Mouse (Mus musculus) myocyte (in vitro differentiated cells): ENCODE measurements around the gene Ftsj3. TPM values are rescaled to one million over a fixed set of nuclear protein-coding genes. Genes with fewer than 3 reads are reported as not detected.
A peak's percentile ranks its signal among the peaks of the same experiment; 100 is the strongest.
"Not testable (repeated sequence)": the region's sequence is repeated elsewhere in the genome, so short reads cannot be mapped to it uniquely, and the experiment has no call there.

Source experiments
- H3K27me3 ChIP-seq: one replicate; pipeline ENCODE4 v1.6.1; 2011; ENCODE audit not compliant: control insufficient read depth, insufficient read depth, insufficient read length
- H3K36me3 ChIP-seq: one replicate; pipeline ENCODE4 v1.6.1; 2011; ENCODE audit not compliant: control insufficient read depth, insufficient read depth
- H3K4me2 ChIP-seq: one replicate; pipeline ENCODE4 v1.6.1; 2011; ENCODE audit warnings: low read depth, control low read depth
- H3K4me3 ChIP-seq: one replicate; pipeline ENCODE4 v1.5.1; 2011; ENCODE audit warnings: mild to moderate bottlenecking, control low read depth, moderate library complexity
- H3K79me2 ChIP-seq: one replicate; pipeline ENCODE4 v1.6.1; 2011; ENCODE audit not compliant: control insufficient read depth, insufficient read depth
- H3ac ChIP-seq: one replicate; pipeline ENCODE4 v1.6.1; 2011; ENCODE audit not compliant: control insufficient read depth, insufficient read length
- CEBPB ChIP-seq: IDR thresholded peaks from 2 replicates; pipeline ENCODE4 v1.6.1; 2011; ENCODE audit warnings: mild to moderate bottlenecking, moderate library complexity; ENCODE audit not compliant: poor library complexity, insufficient read depth, severe bottlenecking
- E2F4 ChIP-seq: IDR thresholded peaks from one replicate; pipeline ENCODE4 v1.6.1; 2011; ENCODE audit warnings: mild to moderate bottlenecking, control low read depth, moderate library complexity; ENCODE audit not compliant: insufficient read depth
- MAX ChIP-seq: IDR thresholded peaks from one replicate; pipeline ENCODE4 v1.6.1; 2011; ENCODE audit warnings: low read depth, mild to moderate bottlenecking, control low read depth
- MYOD1 ChIP-seq, 3 experiments: IDR thresholded peaks; one replicate each; pipeline ENCODE4 v1.6.1; 2011; ENCODE audit warnings: control low read depth in 2 of 3, low read depth in 2 of 3, mild to moderate bottlenecking in 2 of 3, moderate library complexity in 1 of 3; ENCODE audit not compliant: insufficient read length in 2 of 3, control insufficient read depth in 1 of 3
- MYOG ChIP-seq, 3 experiments: IDR thresholded peaks; one replicate each; pipeline ENCODE4 v1.6.1; 2011; ENCODE audit warnings: control low read depth in 2 of 3, low read depth in 2 of 3, mild to moderate bottlenecking in 2 of 3; ENCODE audit not compliant: insufficient read length in 2 of 3, control insufficient read depth in 1 of 3, insufficient read depth in 1 of 3
- POLR2A ChIP-seq: IDR thresholded peaks from one replicate; pipeline ENCODE4 v1.6.1; 2011; ENCODE audit warnings: low read depth, mild to moderate bottlenecking, control low read depth, moderate library complexity; ENCODE audit not compliant: insufficient read length
- POLR2AphosphoS2 ChIP-seq: IDR thresholded peaks from one replicate; pipeline ENCODE4 v1.6.1; 2011; ENCODE audit warnings: low read depth, control low read depth; ENCODE audit not compliant: insufficient read length
- REST ChIP-seq: IDR thresholded peaks from one replicate; pipeline ENCODE4 v1.6.1; 2011; ENCODE audit warnings: mild to moderate bottlenecking, control low read depth, moderate library complexity; ENCODE audit not compliant: insufficient read depth, insufficient read length
- SRF ChIP-seq: IDR thresholded peaks from one replicate; pipeline ENCODE4 v1.6.1; 2011; ENCODE audit warnings: low read depth; ENCODE audit not compliant: control insufficient read depth, insufficient read length
- TCF12 ChIP-seq: IDR thresholded peaks from one replicate; pipeline ENCODE4 v1.6.1; 2011; ENCODE audit warnings: mild to moderate bottlenecking, control low read depth; ENCODE audit not compliant: poor library complexity, insufficient read depth, severe bottlenecking
- TCF3 ChIP-seq: IDR thresholded peaks from one replicate; pipeline ENCODE4 v1.6.1; 2011; ENCODE audit warnings: low read depth, control low read depth; ENCODE audit not compliant: insufficient read length
- USF1 ChIP-seq: IDR thresholded peaks from one replicate; pipeline ENCODE4 v1.6.1; 2011; ENCODE audit warnings: low read depth, mild to moderate bottlenecking, control low read depth, moderate library complexity
- polyA plus RNA-seq: library from polyadenylated mRNA; unstranded; fragments of >200 nt; fragmentation: generic; extraction: Trizol; gene quantifications from one replicate; pipeline ENCODE4 v1.2.1, GENCODE M21; 2012; ENCODE audit warnings: missing spikeins

The Ftsj3 gene
- polyA plus RNA-seq, 1 experiment = 36.1 TPM

DNA sequence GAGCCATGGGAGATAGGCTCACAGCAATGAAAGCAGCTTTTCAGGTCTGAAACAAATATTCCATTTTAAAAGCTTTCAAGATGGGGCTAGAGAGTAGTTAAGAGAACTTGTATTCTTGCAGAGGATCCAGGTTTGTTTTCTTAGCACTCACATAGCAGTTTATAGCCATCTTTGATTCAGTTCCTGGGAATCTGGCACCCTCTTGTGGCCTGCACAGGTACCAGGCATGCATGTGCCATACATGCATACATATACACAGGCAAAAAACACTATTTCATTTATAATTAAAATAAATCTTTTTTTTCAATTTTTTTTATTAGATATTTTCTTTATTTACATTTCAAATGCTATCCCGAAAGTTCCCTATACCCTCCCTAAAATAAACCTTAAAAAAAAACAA is 9.0 kb downstream of the Ftsj3 start:
- Histone ChIP-seq H3K36me3 (peaks cover 95% of the 10 kb centered on the region), H3K4me3 (no peak overlapping the region), H3K4me2 (no peak overlapping the region), H3K79me2 (no peaks in the 10 kb centered on the region), H3ac (no peak overlapping the region), H3K27me3 (no peaks in the 10 kb centered on the region)
- TF ChIP-seq TCF3 (no peak), TCF12 (no peak)

DNA sequence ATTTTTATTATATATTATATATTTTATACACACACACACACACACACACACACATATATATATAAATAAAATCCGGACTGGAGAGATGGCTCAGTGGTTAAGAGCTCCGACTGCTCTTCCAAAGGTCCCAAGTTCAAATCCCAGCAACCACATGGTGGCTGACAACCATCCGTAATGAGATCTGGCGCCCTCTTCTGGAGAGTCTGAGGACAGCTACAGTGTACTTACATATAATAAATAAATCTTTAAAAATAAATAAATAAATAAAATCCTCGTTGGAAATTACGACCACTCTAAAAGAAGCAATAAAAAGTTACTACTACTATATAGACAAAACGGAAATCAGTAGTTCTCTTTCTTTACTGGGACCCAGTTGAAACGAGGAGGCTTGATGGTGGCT is 21.9 kb downstream of the Ftsj3 start:
- H3K4me2 ChIP-seq, H3K4me3 ChIP-seq, H3K27me3 ChIP-seq, H3ac ChIP-seq, H3K79me2 ChIP-seq: not testable (repeated sequence)
- H3K36me3 ChIP-seq = peaks cover 58% of the 10 kb centered on the region

DNA sequence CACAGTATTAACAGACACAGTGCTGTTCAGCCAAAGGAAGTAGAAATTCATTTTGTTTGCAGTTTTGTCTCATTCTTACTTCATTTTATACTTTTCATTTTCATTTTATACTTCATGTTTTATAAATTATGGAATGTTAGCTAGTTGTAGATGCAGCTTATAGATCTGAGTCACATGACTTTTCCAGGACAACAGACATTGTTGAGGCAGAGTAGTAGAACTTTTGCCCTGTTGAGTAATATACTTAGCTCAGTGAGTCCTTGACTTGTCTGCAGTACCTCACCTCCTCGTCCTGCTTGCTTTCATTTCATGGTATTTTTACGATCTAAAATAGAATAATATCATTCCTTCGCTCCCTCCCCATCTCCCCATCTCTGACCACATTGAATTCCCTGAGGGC is 35.3 kb downstream of the Ftsj3 start:
- Histone ChIP-seq H3K4me3 (no peak overlapping the region), H3K27me3 (no peaks in the 10 kb centered on the region), H3ac (no peak overlapping the region), H3K36me3 (peaks cover 4% of the 10 kb centered on the region), H3K79me2 (peaks cover 90% of the 10 kb centered on the region), H3K4me2 (no peak overlapping the region)
- TF ChIP-seq E2F4 = no peak
- TF ChIP-seq CEBPB = no peak
- TF ChIP-seq MYOD1 (IDR thresholded peaks at IDR 0.05; ENCODE audit: control insufficient read depth in 1 of 3, insufficient read length in 2 of 3, low read depth in 2 of 3) = no peak
- TF ChIP-seq POLR2AphosphoS2 = no peak
- TF ChIP-seq REST = no peak
- TF ChIP-seq TCF3 = no peak
- no peak for TF ChIP-seq MAX
- no peak for TF ChIP-seq USF1
- TF ChIP-seq POLR2A = no peak
- TF ChIP-seq TCF12 = no peak
- TF ChIP-seq SRF = no peak
- TF ChIP-seq MYOG (IDR thresholded peaks at IDR 0.05; ENCODE audit: control insufficient read depth in 1 of 3, insufficient read depth in 1 of 3, insufficient read length in 2 of 3, low read depth in 2 of 3) = no peak

DNA sequence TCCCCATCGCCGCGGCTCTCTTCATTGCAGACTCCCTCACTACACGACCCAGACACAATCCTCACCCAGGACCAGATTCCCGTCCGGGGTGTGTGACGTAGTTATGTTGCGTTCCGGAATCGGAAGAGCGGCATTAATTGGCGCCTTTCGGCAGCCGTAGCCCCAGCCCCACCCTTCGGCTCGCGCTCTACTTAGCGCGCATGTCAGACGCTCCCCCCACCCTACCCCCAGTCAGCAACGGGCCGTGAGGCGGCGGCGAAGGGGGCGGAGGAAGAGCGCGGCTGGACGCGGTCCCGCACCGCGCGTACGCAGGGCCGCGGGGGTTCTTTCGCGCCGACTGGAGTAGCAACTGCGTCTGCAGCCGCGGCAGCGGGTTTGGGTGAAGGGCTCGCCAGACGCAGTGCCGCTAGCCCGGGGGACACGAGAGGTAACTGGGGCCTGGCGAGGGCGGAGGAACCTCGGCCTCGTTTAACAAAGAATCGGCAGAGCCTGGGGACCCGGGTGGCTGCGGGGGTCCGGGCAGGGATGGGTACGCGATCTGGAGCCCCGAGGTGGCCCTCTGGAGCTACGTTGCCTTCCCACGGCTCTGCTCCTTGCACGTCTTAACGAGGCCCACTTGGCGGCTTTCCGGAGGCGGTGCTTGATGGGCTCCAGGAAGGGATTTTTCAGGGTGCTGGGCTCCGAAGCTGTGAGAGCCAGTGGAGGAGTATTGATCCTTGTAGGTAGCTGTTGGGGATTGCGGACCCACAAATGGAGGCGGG is 39.0 kb downstream of the Ftsj3 start, which contains the start of gene Ddx42:
TSS of gene Ddx42 (plus strand) at position 197 of the 761 bp plus-strand sequence.
- Histone ChIP-seq H3K4me2 (peak within 1 kb of the TSS; percentile 90), H3K27me3 (no peaks in the 10 kb centered on the region), H3K79me2 (peaks cover 89% of the 10 kb centered on the region), H3K36me3 (peaks cover 10% of the 10 kb centered on the region), H3ac (peak within 1 kb of the TSS; percentile 97), H3K4me3 (peak within 1 kb of the TSS; percentile 81)
- peak; percentile 89 for TF ChIP-seq POLR2AphosphoS2
- TF ChIP-seq E2F4 = peak; percentile 25
- no peak for TF ChIP-seq TCF3
- TF ChIP-seq POLR2A = peak; percentile 87

DNA sequence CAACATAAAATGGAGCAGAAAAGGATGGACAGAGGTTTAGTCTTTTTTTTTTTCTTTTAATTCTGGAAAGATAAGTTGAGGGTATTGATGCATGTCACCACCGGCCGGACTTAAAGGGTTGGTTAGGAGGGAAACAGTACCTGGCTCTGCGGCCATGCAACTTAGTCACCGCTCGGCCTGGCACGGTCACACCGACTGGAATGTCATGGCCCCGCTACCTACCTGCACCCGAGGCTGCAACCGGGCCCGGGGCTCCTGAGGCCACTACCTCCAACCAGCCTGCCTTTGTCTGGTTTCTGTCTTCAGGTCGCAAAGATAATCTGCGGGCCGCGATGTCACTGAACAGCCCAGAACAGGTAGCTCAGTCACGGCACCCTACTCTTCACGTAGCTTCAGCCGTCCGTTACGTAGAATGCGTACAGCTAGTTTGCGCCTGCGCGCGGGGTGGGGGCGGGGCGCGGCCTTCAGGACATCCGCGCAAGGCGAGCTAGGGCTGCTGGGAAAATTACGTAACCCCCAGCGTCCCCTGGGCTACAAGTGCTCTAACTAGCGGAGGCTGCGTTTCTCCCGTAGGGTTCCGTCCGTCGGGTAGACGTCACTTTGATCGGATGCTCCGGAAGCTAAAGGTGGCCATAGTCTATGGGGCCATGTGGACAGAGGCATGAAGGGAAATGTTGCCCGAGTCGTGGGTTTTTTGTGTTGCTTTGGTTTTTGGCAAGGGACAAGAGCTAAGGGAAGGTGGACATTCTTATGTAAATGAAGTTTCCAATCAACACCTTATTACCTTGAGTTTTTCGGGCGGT is 39.8 kb downstream of the Ftsj3 start, which contains the start of gene Ccdc47:
TSS of gene Ccdc47 (minus strand) at position 418 of the 803 bp plus-strand sequence.
- H3K27me3 ChIP-seq = no peaks in the 10 kb centered on the region
- H3ac ChIP-seq = peak within 1 kb of the TSS; percentile 97
- TF ChIP-seq MYOG (IDR thresholded peaks at IDR 0.05; ENCODE audit: control insufficient read depth in 1 of 3, insufficient read depth in 1 of 3, insufficient read length in 2 of 3, low read depth in 2 of 3) = peak in 1 of 3 experiments; percentile 11
- peak; percentile 93 for TF ChIP-seq POLR2AphosphoS2
- TF ChIP-seq SRF = no peak
- TF ChIP-seq CEBPB = peak; percentile 87
- TF ChIP-seq REST = no peak
- TF ChIP-seq TCF3 = no peak
- TF ChIP-seq E2F4 = no peak
- TF ChIP-seq MAX = peak; percentile 78
- peak in 1 of 3 experiments; percentile 40 for TF ChIP-seq MYOD1 (IDR thresholded peaks at IDR 0.05; ENCODE audit: control insufficient read depth in 1 of 3, insufficient read length in 2 of 3, low read depth in 2 of 3)
- TF ChIP-seq POLR2A = peak; percentile 79
- peak; percentile 44 for TF ChIP-seq USF1
- no peak for TF ChIP-seq TCF12
- peak within 1 kb of the TSS; percentile 90 for H3K4me2 ChIP-seq
- H3K4me3 ChIP-seq = peak within 1 kb of the TSS; percentile 81
- peaks cover 87% of the 10 kb centered on the region for H3K79me2 ChIP-seq
- peaks cover 17% of the 10 kb centered on the region for H3K36me3 ChIP-seq
